Mouse (Mus musculus) heart, embryonic 11.5 days (tissue): ENCODE results near the gene A030005L19Rik. TPM values are rescaled to one million over a fixed set of nuclear protein-coding genes. Genes with fewer than 3 reads are reported as not detected.
"Not testable (repeated sequence)": the region's sequence is repeated elsewhere in the genome, so short reads cannot be mapped to it uniquely, and the experiment has no call there.

ENCODE experiments used
- ATAC-seq: fragments of 200-750 bp; cut with Nextera tagmentation; replicated peaks from 2 replicates; pipeline ENCODE4 v1.8.0; 2017; ENCODE audit warnings: moderate library complexity; ENCODE audit not compliant: insufficient number of reproducible peaks, low FRiP score, low TSS enrichment
- H3K27ac ChIP-seq: fragments of 300-500 bp; sonication (generic); 2 replicates; pipeline ENCODE4 v1.5.1; 2014; ENCODE audit warnings: mild to moderate bottlenecking, low read depth, low read length
- H3K27me3 ChIP-seq: fragments of 300-500 bp; sonication (generic); 2 replicates; pipeline ENCODE4 v1.6.1; 2014; ENCODE audit warnings: mild to moderate bottlenecking, low read length, mixed read lengths; ENCODE audit not compliant: control insufficient read depth, insufficient read depth
- H3K36me3 ChIP-seq: fragments of 300-500 bp; sonication (generic); 2 replicates; pipeline ENCODE4 v1.6.1; 2014; ENCODE audit warnings: mild to moderate bottlenecking, low read length, moderate library complexity, mixed read lengths; ENCODE audit not compliant: control insufficient read depth, insufficient read depth
- H3K4me1 ChIP-seq: fragments of 300-500 bp; sonication (generic); 2 replicates; pipeline ENCODE4 v1.6.1; 2014; ENCODE audit warnings: low read length; ENCODE audit not compliant: control insufficient read depth, insufficient read depth
- H3K4me2 ChIP-seq: fragments of 300-500 bp; sonication (generic); 2 replicates; pipeline ENCODE4 v1.6.1; 2014; ENCODE audit warnings: mild to moderate bottlenecking, moderate library complexity
- H3K4me3 ChIP-seq: fragments of 300-500 bp; sonication (generic); 2 replicates; pipeline ENCODE4 v1.5.1; 2014; ENCODE audit warnings: low read depth, low read length
- H3K9ac ChIP-seq: fragments of 300-500 bp; sonication (generic); 2 replicates; pipeline ENCODE4 v1.6.1; 2014; ENCODE audit warnings: mild to moderate bottlenecking, low read depth, low read length, moderate library complexity
- H3K9me3 ChIP-seq: fragments of 300-500 bp; sonication (generic); replicated peaks from 2 replicates; pipeline ENCODE4 v1.6.1; 2016; ENCODE audit warnings: low read length; ENCODE audit not compliant: control insufficient read depth
- WGBS: fragments of 180-500 bp; shearing (Covaris S2); extraction: QIAGEN DNeasy Blood & Tissue Kit; methylation state at CpG from one replicate; pipeline ENCODE4 v1.1.7; 2014; ENCODE audit not compliant: insufficient replicate concordance; 5-methylcytosine and 5-hydroxymethylcytosine counted together
- polyA plus RNA-seq: library from polyadenylated mRNA; unstranded; fragments of >200 nt; fragmentation: Nextera tagmentation; extraction: Ambion mirVana; gene quantifications from 2 replicates; pipeline ENCODE4 v1.2.1, GENCODE M21; 2014

Gene A030005L19Rik
- polyA plus RNA-seq, 1 experiment from 2014 or later: 0.40 TPM

- Histone ChIP-seq H3K4me2 (no peak within 1 kb of the TSS), H3K9me3 (no peaks in the 10 kb centered on the region), H3K4me1 (no peaks in the 10 kb centered on the region), H3K27ac (no peak within 1 kb of the TSS), H3K27me3 (no peaks in the 10 kb centered on the region), H3K36me3 (no peaks in the 10 kb centered on the region), H3K9ac (no peak within 1 kb of the TSS), H3K4me3 (no peak within 1 kb of the TSS)
- no peak for ATAC-seq
- 86% methylated on average over 6 of the region's 6 CpGs for WGBS
Measured at GRCm38 (mm10) chr1:82924650-82925049, 11.5 kb downstream of the A030005L19Rik start, which contains the start of gene A030014E15Rik. TSS of gene A030014E15Rik (plus strand) at chr1:82924917.

GRCm38 (mm10) chr1:82930558-82930957, 17.4 kb downstream of the A030005L19Rik start:
- not testable (repeated sequence) for ATAC-seq, H3K4me1 ChIP-seq, H3K36me3 ChIP-seq, H3K4me3 ChIP-seq, H3K27me3 ChIP-seq, H3K4me2 ChIP-seq, H3K9ac ChIP-seq, H3K27ac ChIP-seq, H3K9me3 ChIP-seq
- WGBS: 83% methylated on average over 1 of the region's 3 CpGs

GRCm38 (mm10) chr1:82931326-82931725, 18.2 kb downstream of the A030005L19Rik start, which contains the start of gene Gm6217:
TSS of gene Gm6217 (minus strand) at chr1:82931399.
- not testable (repeated sequence) for H3K27me3 ChIP-seq, H3K9ac ChIP-seq, ATAC-seq, H3K36me3 ChIP-seq, H3K4me3 ChIP-seq, H3K9me3 ChIP-seq, H3K27ac ChIP-seq, H3K4me1 ChIP-seq, H3K4me2 ChIP-seq
- WGBS: no CpG with 5 or more reads among the region's 6 CpGs

GRCm38 (mm10) chr1:82938666-82939065, 25.5 kb downstream of the A030005L19Rik start:
- Histone ChIP-seq H3K9me3 (no peaks in the 10 kb centered on the region), H3K36me3 (no peaks in the 10 kb centered on the region), H3K27me3 (no peaks in the 10 kb centered on the region), H3K9ac (no peak overlapping the region), H3K4me3 (no peak overlapping the region), H3K4me2 (no peak overlapping the region), H3K27ac (no peak overlapping the region), H3K4me1 (no peaks in the 10 kb centered on the region)
- no peak for ATAC-seq
- 88% methylated on average over 5 of the region's 5 CpGs for WGBS

DNA sequence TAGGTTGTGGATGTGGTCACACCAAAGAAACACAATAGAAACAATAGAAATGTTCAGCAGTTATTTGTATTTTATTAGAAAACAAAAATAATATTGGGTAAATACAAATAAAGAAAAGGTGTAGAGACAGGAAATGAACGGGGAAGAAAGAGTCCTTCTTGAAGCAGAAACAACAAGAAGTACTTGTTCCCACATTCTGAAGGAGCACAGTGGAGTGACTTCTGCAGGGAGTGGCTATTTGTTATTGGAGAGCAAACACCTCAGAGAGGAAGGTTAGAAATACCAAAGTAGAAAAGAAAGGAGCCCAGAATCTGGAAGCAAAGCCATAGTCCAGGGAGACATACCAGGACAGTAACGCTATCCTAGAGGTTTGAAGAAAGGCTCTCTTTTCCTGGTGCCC, 29.4 kb downstream of the A030005L19Rik start:
- H3K4me1 ChIP-seq, H3K36me3 ChIP-seq, H3K27ac ChIP-seq, H3K4me3 ChIP-seq, H3K9me3 ChIP-seq, H3K9ac ChIP-seq, ATAC-seq, H3K27me3 ChIP-seq, H3K4me2 ChIP-seq: not testable (repeated sequence)
- WGBS: 83% methylated on average over 1 of the region's 2 CpGs

DNA sequence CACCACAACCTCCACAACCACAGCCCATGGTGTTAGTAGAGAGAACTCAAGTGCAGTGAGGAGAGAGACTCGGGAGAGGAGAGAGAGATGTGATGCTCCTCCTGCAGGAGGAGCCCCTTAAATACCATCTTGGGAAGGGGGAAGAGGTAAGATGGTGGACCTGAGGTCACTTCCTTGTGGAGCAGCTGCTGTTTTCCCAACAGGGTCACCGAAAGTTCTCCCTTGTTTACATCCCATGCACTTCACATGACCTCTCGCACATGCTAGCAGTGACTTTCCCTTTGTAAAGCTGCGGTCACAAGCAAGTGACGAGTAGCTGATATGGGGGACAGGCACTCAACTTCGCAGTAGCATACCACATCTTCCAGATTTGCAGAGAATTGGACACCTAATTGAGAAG, 30.2 kb downstream of the A030005L19Rik start, which contains the start of gene A030003K21Rik:
Gene A030003K21Rik, minus strand, starts transcription at position 94 of the 400 bp plus-strand sequence.
- H3K4me2 ChIP-seq, H3K4me3 ChIP-seq, H3K27ac ChIP-seq, H3K9me3 ChIP-seq, ATAC-seq, H3K4me1 ChIP-seq, H3K36me3 ChIP-seq, H3K9ac ChIP-seq, H3K27me3 ChIP-seq: not testable (repeated sequence)
- no CpG with 5 or more reads among the region's 6 CpGs for WGBS

GRCm38 (mm10) chr1:82946029-82946428, 32.9 kb downstream of the A030005L19Rik start:
- not testable (repeated sequence) for H3K9me3 ChIP-seq, H3K36me3 ChIP-seq, ATAC-seq, H3K9ac ChIP-seq, H3K27ac ChIP-seq, H3K27me3 ChIP-seq, H3K4me3 ChIP-seq, H3K4me2 ChIP-seq, H3K4me1 ChIP-seq
- WGBS: 100% methylated on average over 1 of the region's 2 CpGs

DNA sequence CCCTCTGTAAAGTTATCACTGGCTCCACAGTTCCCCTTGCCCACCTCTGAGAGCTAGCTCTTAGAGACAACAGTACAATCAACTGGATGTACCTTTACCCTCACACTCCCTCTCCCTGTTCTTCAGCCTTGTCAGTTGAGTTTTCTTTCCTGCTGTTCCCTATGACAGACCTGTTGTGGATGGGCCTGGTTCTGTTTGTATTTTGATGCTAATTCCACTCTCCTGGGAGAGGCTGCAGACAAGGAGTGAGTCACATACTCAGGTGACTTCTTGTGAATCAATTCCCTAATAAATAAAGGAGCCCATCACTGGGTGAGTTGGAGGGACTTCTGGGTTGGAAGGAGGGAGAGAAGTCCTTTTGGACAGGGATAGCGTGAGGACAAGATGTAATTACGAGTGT, 35.5 kb downstream of the A030005L19Rik start:
- H3K4me3 ChIP-seq: no peak overlapping the region
- ATAC-seq: no peak
- H3K4me1 ChIP-seq: no peaks in the 10 kb centered on the region
- no peaks in the 10 kb centered on the region for H3K36me3 ChIP-seq
- H3K9ac ChIP-seq: no peak overlapping the region
- no peaks in the 10 kb centered on the region for H3K9me3 ChIP-seq
- no peak overlapping the region for H3K4me2 ChIP-seq
- H3K27me3 ChIP-seq: no peaks in the 10 kb centered on the region
- no peak overlapping the region for H3K27ac ChIP-seq
- 80% methylated on average over 2 of the region's 2 CpGs for WGBS

GRCm38 (mm10) chr1:82955913-82956312, 42.8 kb downstream of the A030005L19Rik start, which contains the start of gene Gm7544:
TSS of gene Gm7544 (minus strand) at chr1:82956013.
- H3K27me3 ChIP-seq, H3K4me3 ChIP-seq, H3K4me2 ChIP-seq, H3K9ac ChIP-seq, H3K4me1 ChIP-seq, H3K27ac ChIP-seq, H3K9me3 ChIP-seq, H3K36me3 ChIP-seq, ATAC-seq: not testable (repeated sequence)
